Mouse (Mus musculus) heart, embryonic 10.5 days (tissue): ENCODE measurements around the gene Sgk2. TPM values are rescaled to one million over a fixed set of nuclear protein-coding genes. Genes with fewer than 3 reads are reported as not detected.

ENCODE experiments used
- DNase-seq: peaks from one replicate; pipeline ENCODE4 v3.0.0-alpha.2; 2017; ENCODE audit warnings: low spot score
- H3K27ac ChIP-seq: fragments of 300-500 bp; sonication (generic); 2 replicates; pipeline ENCODE4 v1.5.1; 2016; ENCODE audit warnings: mild to moderate bottlenecking
- H3K27me3 ChIP-seq: fragments of 300-500 bp; sonication (generic); 2 replicates; pipeline ENCODE4 v1.6.1; 2016; ENCODE audit warnings: mild to moderate bottlenecking; ENCODE audit not compliant: poor library complexity, insufficient read depth, severe bottlenecking
- H3K36me3 ChIP-seq: fragments of 300-500 bp; sonication (generic); 2 replicates; pipeline ENCODE4 v1.6.1; 2016; ENCODE audit warnings: mild to moderate bottlenecking, moderate library complexity
- H3K4me1 ChIP-seq: fragments of 300-500 bp; sonication (generic); 2 replicates; pipeline ENCODE4 v1.6.1; 2016; ENCODE audit warnings: mild to moderate bottlenecking
- H3K4me3 ChIP-seq: fragments of 300-500 bp; sonication (generic); 2 replicates; pipeline ENCODE4 v1.5.1; 2016; ENCODE audit warnings: mild to moderate bottlenecking, moderate library complexity
- H3K9me3 ChIP-seq: fragments of 300-500 bp; sonication (generic); 2 replicates; pipeline ENCODE4 v1.6.1; 2016; ENCODE audit warnings: mild to moderate bottlenecking, moderate library complexity
- WGBS: fragments of 180-500 bp; shearing (Covaris S2); methylation state at CpG from one replicate; pipeline ENCODE4 v1.1.7; 2016; 5-methylcytosine and 5-hydroxymethylcytosine counted together
- polyA plus RNA-seq: library from polyadenylated mRNA; unstranded; fragments of >200 nt; fragmentation: Nextera tagmentation; extraction: Ambion mirVana; gene quantifications from 2 replicates; pipeline ENCODE4 v1.2.1, GENCODE M21; 2016

The Sgk2 gene
- 0.28 TPM in 1 of 2 replicates, not detected in the other for polyA plus RNA-seq

- no peaks in the 10 kb centered on the region for H3K36me3 ChIP-seq
- no peak for DNase-seq
- H3K4me1 ChIP-seq = no peaks in the 10 kb centered on the region
- H3K9me3 ChIP-seq = no peaks in the 10 kb centered on the region
- WGBS = 67% methylated on average over 8 of the region's 8 CpGs
- 0 out of 2 replicates have a peak, but pooled peaks cover 4% of the 10 kb centered on the region for H3K27me3 ChIP-seq
- H3K27ac ChIP-seq = no peak within 1 kb of the TSS
- no peak within 1 kb of the TSS for H3K4me3 ChIP-seq
Measured at GRCm38 (mm10) chr2:162987218-162987617, at the start of gene Sgk2. Gene Sgk2, plus strand, starts transcription at chr2:162987330.

DNA sequence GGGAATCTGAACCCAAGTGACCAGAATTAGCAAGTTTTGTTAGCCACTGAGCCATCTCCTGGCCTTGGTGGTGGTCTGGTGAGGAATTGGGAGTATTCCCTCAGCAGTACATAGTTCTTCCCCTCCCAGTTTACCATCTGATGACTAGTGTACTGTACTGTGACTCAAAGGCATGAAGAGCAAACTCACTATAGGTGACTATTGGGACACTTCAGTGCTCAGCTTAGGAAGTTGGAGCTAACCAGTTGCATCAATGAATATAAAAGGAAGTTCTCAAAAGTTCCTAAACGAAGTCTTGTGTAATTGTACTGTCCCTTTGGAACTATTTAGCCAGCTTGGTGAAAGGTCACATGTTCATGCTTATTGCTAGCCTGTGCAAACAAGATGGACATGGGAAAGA is 47.6 kb upstream of the Sgk2 start:
- peaks cover 8% of the 10 kb centered on the region for H3K4me1 ChIP-seq
- no peak overlapping the region for H3K27ac ChIP-seq
- H3K9me3 ChIP-seq = no peaks in the 10 kb centered on the region
- no peak for DNase-seq
- H3K36me3 ChIP-seq = peaks cover 59% of the 10 kb centered on the region
- peaks cover 22% of the 10 kb centered on the region for H3K27me3 ChIP-seq
- no peak overlapping the region for H3K4me3 ChIP-seq
- WGBS = 79% methylated on average over 1 of the region's 1 CpGs

DNA sequence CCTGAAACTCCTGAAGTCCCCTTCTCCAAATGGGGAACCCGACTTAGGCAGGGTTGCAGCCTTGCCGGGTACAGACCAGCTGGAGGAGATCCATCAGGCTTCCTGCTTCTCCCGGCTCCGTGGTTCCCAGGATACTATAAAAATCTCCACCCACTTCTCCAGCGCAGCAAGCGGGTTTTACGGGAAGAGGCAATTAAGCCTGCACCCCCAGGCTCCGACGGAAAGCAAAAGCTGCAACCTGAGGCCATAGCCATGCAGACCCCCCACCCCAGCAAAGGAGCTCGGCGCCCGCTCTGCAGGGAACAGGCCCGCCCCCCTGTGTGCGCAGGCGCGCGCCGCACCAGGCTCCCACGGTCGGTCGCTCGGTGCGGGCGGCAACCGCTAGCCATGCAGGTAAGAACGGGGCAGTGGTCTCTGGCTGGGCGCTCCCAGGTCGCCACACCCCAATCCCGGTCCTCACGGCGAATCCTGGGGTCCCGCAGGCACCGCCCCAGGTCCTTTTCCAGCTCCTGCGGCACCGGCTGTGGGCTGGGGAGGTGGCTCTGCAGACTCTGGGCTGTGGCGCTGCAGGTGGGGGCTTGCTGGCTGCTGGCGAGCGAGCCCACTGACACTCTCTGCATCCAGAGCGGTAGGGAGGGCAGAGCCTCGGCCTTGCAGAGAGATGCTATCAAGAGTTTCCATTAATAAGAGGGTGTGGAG is 43.8 kb upstream of the Sgk2 start, which contains the start of gene L3mbtl1:
Gene L3mbtl1, plus strand, starts transcription at position 325 of the 699 bp plus-strand sequence.
- H3K27ac ChIP-seq = 0 out of 2 replicates have a peak within 1 kb of the TSS, but pooled peaks have one; percentile 32
- peaks cover 23% of the 10 kb centered on the region for H3K36me3 ChIP-seq
- no peak for DNase-seq
- H3K4me1 ChIP-seq = peaks cover 15% of the 10 kb centered on the region
- under 1% methylated on average over 40 of the region's 40 CpGs for WGBS
- H3K4me3 ChIP-seq = peak within 1 kb of the TSS; percentile 78
- peaks cover 35% of the 10 kb centered on the region for H3K27me3 ChIP-seq
- H3K9me3 ChIP-seq = no peaks in the 10 kb centered on the region

DNA sequence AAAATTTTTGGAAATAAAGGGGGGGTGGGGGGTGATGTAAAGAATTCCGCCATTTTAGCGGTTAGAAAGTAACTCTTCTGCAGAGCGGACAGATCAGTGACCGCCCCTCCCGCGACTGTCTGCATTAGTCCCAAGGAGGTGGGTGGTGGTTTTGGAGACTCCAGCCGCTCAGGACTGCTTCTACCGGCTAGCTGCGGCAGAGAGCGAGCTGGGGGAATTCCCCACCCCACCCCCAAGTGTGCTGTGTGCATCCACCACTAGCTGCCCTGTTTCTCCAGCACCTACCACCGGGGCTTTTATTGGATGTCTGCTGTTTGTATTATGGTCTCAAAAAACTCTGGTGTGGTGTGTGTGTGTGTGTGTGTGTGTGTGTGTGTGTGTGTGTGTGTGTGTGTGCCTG is 43.2 kb upstream of the Sgk2 start:
- Histone ChIP-seq H3K4me1 (peaks cover 15% of the 10 kb centered on the region), H3K27me3 (peaks cover 35% of the 10 kb centered on the region), H3K4me3 (peak overlapping the region; percentile 78), H3K27ac (no peak overlapping the region), H3K36me3 (peaks cover 17% of the 10 kb centered on the region), H3K9me3 (no peaks in the 10 kb centered on the region)
- no peak for DNase-seq
- WGBS = 6% methylated on average over 11 of the region's 11 CpGs

DNA sequence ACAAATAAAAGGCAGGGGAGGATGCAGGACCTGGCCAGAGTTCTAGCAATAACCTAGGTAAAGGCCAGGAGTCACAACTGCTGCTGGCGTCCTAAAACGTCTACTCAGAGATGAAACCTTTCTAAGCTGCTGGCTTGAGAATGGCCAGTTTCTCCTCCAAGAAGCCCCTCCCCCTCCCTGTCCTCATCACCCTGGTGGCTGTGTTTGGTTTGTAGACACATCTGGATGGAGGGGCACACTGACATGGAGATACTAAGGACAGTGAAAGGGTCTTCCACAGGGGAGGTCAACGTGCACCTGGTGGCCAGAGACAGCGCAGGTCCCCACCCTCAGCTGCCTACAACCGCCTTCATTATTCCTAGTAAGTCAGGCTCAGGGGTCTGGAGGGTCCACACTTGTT is 40.2 kb upstream of the Sgk2 start:
- DNase-seq = peak; percentile 56
- 71% methylated on average over 5 of the region's 5 CpGs for WGBS
- Histone ChIP-seq H3K9me3 (no peaks in the 10 kb centered on the region), H3K36me3 (no peaks in the 10 kb centered on the region), H3K4me3 (no peak overlapping the region), H3K27ac (no peak overlapping the region), H3K27me3 (peaks cover 31% of the 10 kb centered on the region), H3K4me1 (peaks cover 15% of the 10 kb centered on the region)

GRCm38 (mm10) chr2:162947736-162948135 is 39.4 kb upstream of the Sgk2 start:
- Histone ChIP-seq H3K27ac (no peak overlapping the region), H3K36me3 (no peaks in the 10 kb centered on the region), H3K4me1 (peaks cover 15% of the 10 kb centered on the region), H3K27me3 (peaks cover 30% of the 10 kb centered on the region), H3K9me3 (no peaks in the 10 kb centered on the region), H3K4me3 (peak overlapping the region; percentile 40)
- WGBS = 33% methylated on average over 15 of the region's 15 CpGs
- peak; percentile 73 for DNase-seq

DNA sequence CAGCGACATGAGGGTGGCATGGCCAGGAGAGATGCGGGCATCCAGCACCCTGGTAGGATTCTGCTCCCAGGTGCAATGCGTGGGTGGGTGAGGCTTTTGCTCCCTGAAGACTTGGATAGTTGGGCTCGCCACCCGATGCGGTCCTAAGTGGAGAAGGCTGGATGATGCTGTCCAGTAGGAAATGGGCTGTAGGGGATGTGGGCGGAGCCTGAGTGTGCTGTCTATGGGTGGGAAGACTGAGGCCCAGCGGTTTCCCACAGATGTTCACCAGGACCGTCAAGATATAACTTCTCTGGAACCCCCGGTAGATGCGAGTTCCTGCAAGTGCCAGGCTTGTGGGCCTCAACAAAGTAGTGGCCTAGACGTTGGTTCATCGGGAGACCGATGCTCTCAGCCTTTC is 38.9 kb upstream of the Sgk2 start:
- H3K9me3 ChIP-seq = no peaks in the 10 kb centered on the region
- DNase-seq = peak; percentile 74
- no peak overlapping the region for H3K27ac ChIP-seq
- H3K4me3 ChIP-seq = peak overlapping the region; percentile 40
- no peaks in the 10 kb centered on the region for H3K36me3 ChIP-seq
- WGBS = 48% methylated on average over 14 of the region's 14 CpGs
- H3K4me1 ChIP-seq = peaks cover 15% of the 10 kb centered on the region
- H3K27me3 ChIP-seq = peaks cover 27% of the 10 kb centered on the region

DNA sequence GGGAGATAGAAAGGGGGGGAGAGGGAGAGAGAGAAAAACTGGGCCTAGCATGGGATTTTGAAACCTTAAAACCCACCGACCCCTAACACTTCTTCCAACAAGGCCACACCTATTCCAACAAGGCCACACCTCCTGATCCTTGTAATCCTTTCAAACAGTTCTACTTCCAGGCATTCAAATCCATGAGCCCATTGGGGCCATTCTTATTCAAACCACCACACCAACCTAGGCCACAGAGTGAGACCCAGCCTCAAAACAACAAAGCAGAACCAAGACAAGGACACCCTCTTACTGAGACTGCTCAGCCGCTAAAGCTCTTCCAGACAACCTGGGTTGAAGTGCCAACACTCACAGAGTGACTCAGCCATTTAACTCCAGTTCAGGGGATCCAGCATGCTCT is 36.4 kb upstream of the Sgk2 start:
- Histone ChIP-seq H3K4me1 (0 out of 2 replicates have a peak, but pooled peaks cover 7% of the 10 kb centered on the region), H3K27me3 (0 out of 2 replicates have a peak, but pooled peaks cover 10% of the 10 kb centered on the region), H3K27ac (no peak overlapping the region), H3K4me3 (no peak overlapping the region), H3K36me3 (no peaks in the 10 kb centered on the region), H3K9me3 (no peaks in the 10 kb centered on the region)
- 80% methylated on average over 2 of the region's 2 CpGs for WGBS
- no peak for DNase-seq

GRCm38 (mm10) chr2:162956843-162957242 is 30.3 kb upstream of the Sgk2 start:
- 95% methylated on average over 2 of the region's 2 CpGs for WGBS
- Histone ChIP-seq H3K9me3 (no peaks in the 10 kb centered on the region), H3K27ac (no peak overlapping the region), H3K27me3 (no peaks in the 10 kb centered on the region), H3K4me1 (no peaks in the 10 kb centered on the region), H3K4me3 (no peak overlapping the region), H3K36me3 (no peaks in the 10 kb centered on the region)
- DNase-seq = no peak

DNA sequence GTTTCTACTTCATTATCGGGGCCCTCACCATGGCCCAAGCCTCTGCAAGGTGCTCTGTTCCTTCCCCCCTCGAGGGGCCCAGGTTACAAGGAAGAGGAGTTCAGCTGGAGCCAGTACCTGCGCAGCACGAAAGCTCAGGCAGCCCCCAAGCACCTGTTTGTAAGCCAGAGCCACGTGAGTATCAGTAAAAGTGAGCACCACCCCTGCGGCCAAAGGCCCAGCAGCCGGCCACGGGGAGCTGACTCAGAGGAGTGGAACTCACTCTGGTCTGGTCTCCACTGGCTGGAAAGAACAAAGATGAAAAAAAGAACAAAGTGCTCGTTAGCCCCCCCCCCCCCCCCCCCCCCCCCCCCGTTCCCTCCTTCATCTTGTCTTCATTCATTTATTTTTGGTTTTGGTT is 25.8 kb upstream of the Sgk2 start:
- Histone ChIP-seq H3K27ac (no peak overlapping the region), H3K27me3 (no peaks in the 10 kb centered on the region), H3K36me3 (no peaks in the 10 kb centered on the region), H3K4me3 (no peak overlapping the region), H3K4me1 (no peaks in the 10 kb centered on the region), H3K9me3 (no peaks in the 10 kb centered on the region)
- WGBS = 59% methylated on average over 10 of the region's 10 CpGs
- no peak for DNase-seq

DNA sequence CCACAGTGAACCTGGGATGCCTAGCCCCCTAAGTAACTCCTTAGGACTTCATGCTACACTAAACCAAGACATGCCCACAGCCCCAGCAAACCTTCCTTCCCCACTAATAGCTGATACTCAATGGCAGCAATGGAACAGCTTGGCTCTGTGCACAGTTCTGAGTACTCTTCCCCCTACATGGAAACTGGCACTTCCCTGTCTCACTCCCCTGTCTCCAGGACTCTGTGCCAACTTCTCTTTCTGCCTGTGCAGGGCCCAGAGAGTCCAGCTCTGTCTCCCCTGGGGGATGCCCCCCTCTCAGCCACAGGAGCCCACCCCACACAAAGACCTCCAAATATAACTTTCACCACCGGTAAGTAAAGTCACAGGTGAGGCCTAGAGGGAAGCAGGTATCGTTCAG is 20.4 kb upstream of the Sgk2 start:
- Histone ChIP-seq H3K4me3 (no peak overlapping the region), H3K4me1 (no peaks in the 10 kb centered on the region), H3K36me3 (no peaks in the 10 kb centered on the region), H3K9me3 (no peaks in the 10 kb centered on the region), H3K27me3 (peaks cover 24% of the 10 kb centered on the region), H3K27ac (no peak overlapping the region)
- no peak for DNase-seq
- WGBS = 89% methylated on average over 2 of the region's 2 CpGs

GRCm38 (mm10) chr2:162968357-162968756 is 18.8 kb upstream of the Sgk2 start:
- Histone ChIP-seq H3K9me3 (no peaks in the 10 kb centered on the region), H3K4me3 (no peak overlapping the region)

DNA sequence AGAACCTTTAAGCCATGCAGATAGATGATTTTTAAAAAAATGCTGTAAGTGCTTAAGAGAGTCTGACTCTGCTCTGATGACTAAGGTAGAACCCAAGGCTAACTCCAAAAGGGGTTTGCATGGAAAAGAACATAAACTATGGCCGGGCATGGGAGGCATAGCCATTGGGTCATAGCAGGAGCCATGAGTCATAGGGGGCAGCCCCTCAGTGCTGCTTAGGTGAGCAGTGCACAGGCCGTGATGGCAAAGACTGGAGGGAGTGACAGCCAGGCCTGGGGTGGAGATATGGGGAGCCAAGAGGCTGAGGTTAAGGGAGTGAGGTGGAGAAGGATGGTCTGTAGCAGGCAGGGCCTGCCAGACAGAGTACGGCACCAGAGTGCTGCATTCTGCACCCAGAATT is 18.0 kb upstream of the Sgk2 start:
- 67% methylated on average over 3 of the region's 3 CpGs for WGBS
- Histone ChIP-seq H3K27me3 (peaks cover 24% of the 10 kb centered on the region), H3K36me3 (no peaks in the 10 kb centered on the region), H3K4me3 (no peak overlapping the region), H3K4me1 (peaks cover 8% of the 10 kb centered on the region), H3K27ac (no peak overlapping the region), H3K9me3 (no peaks in the 10 kb centered on the region)
- DNase-seq = no peak

More at GRCm38 (mm10) chr2:162968357-162968756, 18.8 kb upstream of the Sgk2 start:
- H3K36me3 ChIP-seq = no peaks in the 10 kb centered on the region
- no peak for DNase-seq
- peaks cover 24% of the 10 kb centered on the region for H3K27me3 ChIP-seq
- H3K27ac ChIP-seq = no peak overlapping the region
- peaks cover under 1% of the 10 kb centered on the region; the same call in 1 of the 2 replicates for H3K4me1 ChIP-seq
- WGBS = 17% methylated on average over 5 of the region's 5 CpGs
